Mouse (Mus musculus) macrophage (primary cell): ENCODE data around the gene Arpc4. TPM values are rescaled to one million over a fixed set of nuclear protein-coding genes. Genes with fewer than 3 reads are reported as not detected.

Source experiments
- H3K27ac ChIP-seq: fragments of 350-480 bp; formaldehyde crosslinking; 2 replicates; pipeline ENCODE4 v1.9.0; 2021
- H3K36me3 ChIP-seq: fragments of 350-480 bp; formaldehyde crosslinking; 2 replicates; pipeline ENCODE4 v1.9.0; 2021; ENCODE audit errors: inconsistent target
- H3K4me3 ChIP-seq: fragments of 350-480 bp; formaldehyde crosslinking; 2 replicates; pipeline ENCODE4 v1.9.0; 2021; ENCODE audit errors: inconsistent target
- H3K79me2 ChIP-seq: fragments of 350-480 bp; formaldehyde crosslinking; 2 replicates; pipeline ENCODE4 v1.9.0; 2021; ENCODE audit errors: inconsistent target
- WGBS: methylation state at CpG from one replicate; pipeline ENCODE4 v1.1.7; 2026; ENCODE audit warnings: inconsistent platforms; ENCODE audit not compliant: missing documents; 5-methylcytosine and 5-hydroxymethylcytosine counted together
- polyA plus RNA-seq: library from polyadenylated mRNA; stranded (reverse); fragments of 250-400 nt; gene quantifications from 3 replicates; pipeline ENCODE4 v1.2.4, GENCODE M21; 2018; ENCODE audit warnings: inconsistent platforms

Arpc4 gene
- polyA plus RNA-seq, 1 experiment from 2014 or later = 315 TPM

DNA sequence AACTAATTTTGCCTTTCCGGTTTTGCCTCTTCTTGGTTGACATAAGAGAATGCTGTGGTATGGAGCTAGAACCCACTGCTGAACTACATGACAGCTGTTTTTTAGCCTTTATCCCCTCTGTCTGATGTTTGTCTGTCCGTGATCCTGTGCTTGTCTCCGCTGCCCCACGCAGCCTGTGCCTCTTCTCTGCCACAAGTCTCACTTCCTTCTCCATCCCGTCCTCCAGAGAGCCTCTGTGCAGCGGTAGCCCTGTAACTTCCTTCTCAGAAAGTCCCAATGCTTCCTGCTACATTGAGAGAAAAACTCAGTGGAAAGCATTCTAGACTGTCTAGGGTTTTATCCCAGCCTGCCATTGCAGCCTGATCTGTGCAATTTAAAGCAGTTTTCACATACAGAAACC lies 1.3 kb downstream of the Arpc4 start:
- Histone ChIP-seq H3K4me3 (peak overlapping the region; percentile 98), H3K36me3 (peaks cover 57% of the 10 kb centered on the region), H3K79me2 (peaks cover 63% of the 10 kb centered on the region), H3K27ac (peak overlapping the region; percentile 100)
- WGBS = 1% methylated on average over 6 of the region's 6 CpGs

GRCm38 (mm10) chr6:113380480-113380879 lies 2.6 kb downstream of the Arpc4 start:
- peaks cover 57% of the 10 kb centered on the region for H3K36me3 ChIP-seq
- H3K4me3 ChIP-seq = peak overlapping the region; percentile 98; the same call in 1 of the 2 replicates
- H3K79me2 ChIP-seq = peaks cover 75% of the 10 kb centered on the region
- WGBS = 93% methylated on average over 11 of the region's 11 CpGs
- peak overlapping the region; percentile 100 for H3K27ac ChIP-seq

DNA sequence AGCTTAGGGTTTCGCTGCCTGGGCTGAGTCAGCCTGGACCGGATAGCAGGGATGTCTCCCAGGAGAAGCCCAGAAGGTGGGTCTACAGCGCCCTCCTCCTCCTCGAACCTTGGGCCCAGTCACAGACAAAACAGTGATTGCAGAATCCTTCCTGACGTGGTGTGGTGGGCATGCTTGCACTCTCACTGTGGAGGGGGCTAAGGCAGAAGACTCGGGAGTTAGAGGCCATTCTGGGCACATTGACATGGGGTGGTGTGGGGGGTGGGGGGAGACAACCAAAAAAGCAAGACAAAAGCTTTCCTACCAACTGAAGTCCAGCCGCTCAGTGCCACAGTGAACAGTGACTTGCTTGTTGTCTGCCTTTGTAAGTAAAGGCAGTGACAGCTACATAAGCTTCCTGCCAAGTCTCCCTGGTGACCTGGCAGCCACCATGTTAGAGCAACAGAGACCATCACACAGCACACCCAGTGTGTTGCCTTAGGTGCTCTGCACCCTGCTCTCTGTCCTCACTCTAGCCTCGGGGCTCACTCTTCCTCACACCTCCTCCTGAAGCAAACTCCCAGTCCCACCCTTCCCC lies 6.5 kb downstream of the Arpc4 start:
- H3K4me3 ChIP-seq = no peak overlapping the region
- no peak overlapping the region for H3K27ac ChIP-seq
- 98% methylated on average over 8 of the region's 8 CpGs for WGBS
- peaks cover 92% of the 10 kb centered on the region for H3K36me3 ChIP-seq
- H3K79me2 ChIP-seq = peaks cover 86% of the 10 kb centered on the region

- Histone ChIP-seq H3K4me3 (no peak overlapping the region), H3K79me2 (peaks cover 78% of the 10 kb centered on the region), H3K27ac (no peak overlapping the region), H3K36me3 (peaks cover 98% of the 10 kb centered on the region)
- 86% methylated on average over 11 of the region's 11 CpGs for WGBS
These were observed 7.3 kb downstream of the Arpc4 start for GRCm38 (mm10) chr6:113385160-113385714.

- Histone ChIP-seq H3K79me2 (peaks cover 70% of the 10 kb centered on the region), H3K4me3 (no peak overlapping the region), H3K36me3 (peaks cover 94% of the 10 kb centered on the region), H3K27ac (no peak overlapping the region)
- WGBS = 60% methylated on average over 2 of the region's 3 CpGs
These were observed 8.1 kb downstream of the Arpc4 start for GRCm38 (mm10) chr6:113386025-113386424.

- H3K36me3 ChIP-seq = peaks cover 69% of the 10 kb centered on the region
- H3K4me3 ChIP-seq = no peak within 1 kb of the TSS
- H3K27ac ChIP-seq = no peak within 1 kb of the TSS
- peaks cover 41% of the 10 kb centered on the region for H3K79me2 ChIP-seq
- 87% methylated on average over 8 of the region's 8 CpGs for WGBS
These were observed 11.0 kb downstream of the Arpc4 start, which contains the start of gene Ttll3 for GRCm38 (mm10) chr6:113388960-113389359. Gene Ttll3 (plus strand): TSS chr6:113389260.

- no peak overlapping the region for H3K4me3 ChIP-seq
- WGBS = 88% methylated on average over 3 of the region's 3 CpGs
- H3K36me3 ChIP-seq = peaks cover 68% of the 10 kb centered on the region
- no peak overlapping the region for H3K27ac ChIP-seq
- H3K79me2 ChIP-seq = peaks cover 24% of the 10 kb centered on the region
These were observed 12.8 kb downstream of the Arpc4 start for GRCm38 (mm10) chr6:113390715-113391114.

GRCm38 (mm10) chr6:113392015-113392386 lies 14.1 kb downstream of the Arpc4 start:
- Histone ChIP-seq H3K36me3 (peaks cover 61% of the 10 kb centered on the region), H3K79me2 (peaks cover 11% of the 10 kb centered on the region), H3K27ac (no peak overlapping the region), H3K4me3 (no peak overlapping the region)
- 28% methylated on average over 9 of the region's 10 CpGs for WGBS

GRCm38 (mm10) chr6:113392387-113393071 lies 14.6 kb downstream of the Arpc4 start:
- H3K79me2 ChIP-seq = peaks cover 5% of the 10 kb centered on the region
- WGBS = 29% methylated on average over 44 of the region's 51 CpGs
- H3K27ac ChIP-seq = no peak overlapping the region
- H3K36me3 ChIP-seq = peaks cover 57% of the 10 kb centered on the region
- H3K4me3 ChIP-seq = no peak overlapping the region

DNA sequence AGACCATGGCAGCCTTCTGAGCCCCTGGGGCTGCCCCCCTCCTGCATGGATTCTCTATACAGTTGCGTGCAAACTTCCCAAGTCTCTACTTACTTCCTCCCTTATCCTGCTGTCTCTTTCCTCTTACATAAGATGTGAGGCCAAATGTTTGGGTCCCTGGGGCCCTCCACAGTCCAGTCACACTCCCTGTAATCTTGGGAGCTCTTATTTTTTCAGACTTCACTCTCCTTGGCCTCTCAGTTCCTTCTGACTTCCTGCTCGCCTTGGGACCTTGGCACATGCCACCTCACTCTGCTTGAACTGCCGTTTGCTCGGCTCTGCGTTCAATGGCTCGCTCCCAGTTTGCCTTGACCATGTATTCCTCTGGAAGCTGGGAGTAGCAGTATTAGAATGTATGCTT lies 16.0 kb downstream of the Arpc4 start:
- no peak overlapping the region for H3K27ac ChIP-seq
- peaks cover 54% of the 10 kb centered on the region for H3K36me3 ChIP-seq
- no peak overlapping the region for H3K4me3 ChIP-seq
- WGBS = 75% methylated on average over 6 of the region's 6 CpGs
- no peaks in the 10 kb centered on the region for H3K79me2 ChIP-seq

- no peak overlapping the region for H3K4me3 ChIP-seq
- no peaks in the 10 kb centered on the region for H3K79me2 ChIP-seq
- no peak overlapping the region for H3K27ac ChIP-seq
- 95% methylated on average over 11 of the region's 11 CpGs for WGBS
- peaks cover 50% of the 10 kb centered on the region for H3K36me3 ChIP-seq
These were observed 16.9 kb downstream of the Arpc4 start for GRCm38 (mm10) chr6:113394811-113395210.

DNA sequence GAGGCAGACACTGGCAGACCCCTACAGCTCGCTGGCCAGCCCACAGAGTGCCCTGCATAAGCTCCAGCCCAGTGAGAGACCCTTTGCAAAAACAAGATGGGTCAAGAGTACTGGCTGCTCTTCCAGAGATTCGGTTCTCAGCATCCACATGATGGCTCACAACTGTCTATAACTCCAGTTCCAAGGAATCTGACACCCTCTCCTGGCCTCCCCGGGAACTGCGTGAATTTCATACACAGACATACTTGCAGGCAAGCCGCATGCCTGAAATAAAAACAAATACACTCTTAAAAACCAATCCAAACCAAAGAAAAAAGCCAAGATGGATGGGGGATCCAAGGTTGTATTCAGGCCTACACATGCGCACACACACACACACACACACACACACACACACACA lies 17.6 kb downstream of the Arpc4 start:
- no peak overlapping the region for H3K27ac ChIP-seq
- no peaks in the 10 kb centered on the region for H3K79me2 ChIP-seq
- WGBS = 97% methylated on average over 5 of the region's 6 CpGs
- H3K4me3 ChIP-seq = no peak overlapping the region
- H3K36me3 ChIP-seq = peaks cover 47% of the 10 kb centered on the region

DNA sequence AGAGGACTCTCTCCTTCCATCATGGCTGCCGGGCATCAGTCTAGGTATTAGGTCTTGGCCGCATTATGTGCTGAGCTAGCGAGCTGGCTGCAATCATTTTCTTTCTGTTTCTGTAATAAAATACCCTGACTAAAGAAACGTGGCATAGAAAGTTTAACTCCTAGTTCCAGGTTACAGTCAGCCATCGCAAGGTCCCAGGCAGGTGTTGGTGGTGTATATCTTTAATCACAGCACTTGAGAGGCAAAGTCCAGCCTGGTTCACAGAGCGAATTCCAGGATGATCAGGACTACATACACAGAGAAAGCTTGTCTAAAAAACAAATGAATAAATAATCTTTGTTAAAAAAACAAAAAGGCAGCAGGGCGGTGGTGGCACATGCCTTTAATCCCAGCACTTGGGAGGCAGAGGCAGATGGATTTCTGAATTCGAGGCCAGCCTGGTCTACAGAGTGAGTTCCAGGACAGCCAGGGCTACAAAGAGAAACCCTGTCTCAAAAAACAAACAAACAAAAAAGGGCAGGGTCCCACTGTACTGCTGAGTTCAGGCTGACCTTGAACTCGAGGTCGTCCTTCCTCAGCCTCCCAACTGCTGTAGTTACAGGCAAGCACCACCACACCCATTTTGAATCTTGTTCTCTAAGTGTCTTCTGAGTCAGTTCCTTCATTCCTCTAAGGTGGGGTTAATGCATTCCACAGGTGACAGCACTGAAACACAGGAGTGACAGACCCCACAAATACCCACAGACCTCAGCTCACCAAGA lies 18.5 kb downstream of the Arpc4 start:
- Histone ChIP-seq H3K79me2 (no peaks in the 10 kb centered on the region), H3K27ac (no peak overlapping the region), H3K36me3 (peaks cover 55% of the 10 kb centered on the region), H3K4me3 (no peak overlapping the region)
- 97% methylated on average over 7 of the region's 10 CpGs for WGBS

DNA sequence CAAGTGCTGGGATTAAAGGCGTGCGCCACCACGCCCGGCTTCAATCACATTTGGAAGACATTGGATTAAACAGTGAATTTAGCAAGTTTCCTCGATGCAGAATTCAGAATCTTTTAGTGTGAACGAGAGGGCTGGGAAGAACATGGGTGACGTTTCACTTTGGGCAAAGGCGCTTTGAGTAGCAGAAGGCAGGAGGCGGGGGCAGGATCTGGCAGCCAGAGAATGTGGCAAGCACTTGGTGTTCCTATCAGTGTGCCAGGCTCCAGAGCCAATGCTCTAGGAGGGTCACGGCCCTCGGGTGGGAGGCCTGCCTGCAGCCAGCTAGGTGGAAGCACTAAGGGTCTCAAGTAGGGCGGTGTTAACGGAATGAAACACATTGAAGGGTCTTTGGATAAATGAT lies 24.2 kb downstream of the Arpc4 start:
- 92% methylated on average over 11 of the region's 13 CpGs for WGBS
- Histone ChIP-seq H3K4me3 (no peak overlapping the region), H3K36me3 (peaks cover 54% of the 10 kb centered on the region), H3K27ac (no peak overlapping the region), H3K79me2 (no peaks in the 10 kb centered on the region)
